Mouse (Mus musculus) lung, embryonic 16.5 days (tissue): ENCODE measurements at regions not wholly inside any gene's neighbourhood (a gene's known extent, or its start where the extent isn't known, plus 50 kb on each side); places are given as distances from the start of the nearest gene placed in this dataset.

Experiments
- ATAC-seq: fragments of 200-750 bp; cut with Nextera tagmentation; 2 replicates; pipeline ENCODE4 v1.8.0; 2017; ENCODE audit warnings: low read depth, mild to moderate bottlenecking, moderate library complexity
- H3K27ac ChIP-seq: fragments of 300-500 bp; sonication (generic); 2 replicates; pipeline ENCODE4 v1.5.1; 2014; ENCODE audit warnings: mild to moderate bottlenecking, control low read depth, low read length
- H3K27me3 ChIP-seq: fragments of 300-500 bp; sonication (generic); 2 replicates; pipeline ENCODE4 v1.6.1; 2014; ENCODE audit warnings: low read depth, low read length, mixed read lengths; ENCODE audit not compliant: control insufficient read depth, insufficient read depth
- H3K36me3 ChIP-seq: fragments of 300-500 bp; sonication (generic); 2 replicates; pipeline ENCODE4 v1.6.1; 2014; ENCODE audit warnings: low read length; ENCODE audit not compliant: control insufficient read depth, insufficient read depth
- H3K4me1 ChIP-seq: fragments of 300-500 bp; sonication (generic); replicated peaks from 2 replicates; pipeline ENCODE4 v1.6.1; 2014; ENCODE audit warnings: low read length, mixed read lengths; ENCODE audit not compliant: control insufficient read depth, insufficient read depth
- H3K4me2 ChIP-seq: fragments of 300-500 bp; sonication (generic); 2 replicates; pipeline ENCODE4 v1.6.1; 2014; ENCODE audit warnings: low read depth, low read length, control low read depth
- H3K4me3 ChIP-seq: fragments of 300-500 bp; sonication (generic); 2 replicates; pipeline ENCODE4 v1.5.1; 2014; ENCODE audit warnings: mild to moderate bottlenecking, low read length, control low read depth
- H3K9ac ChIP-seq: fragments of 300-500 bp; sonication (generic); 2 replicates; pipeline ENCODE4 v1.6.1; 2014; ENCODE audit warnings: low read length, control low read depth
- H3K9me3 ChIP-seq: fragments of 300-500 bp; sonication (generic); 2 replicates; pipeline ENCODE4 v1.6.1; 2016; ENCODE audit warnings: low read length; ENCODE audit not compliant: control insufficient read depth
- WGBS: fragments of 180-500 bp; shearing (Covaris S2); extraction: QIAGEN DNeasy Blood & Tissue Kit; methylation state at CpG from one replicate; pipeline ENCODE4 v1.1.7; 2014; 5-methylcytosine and 5-hydroxymethylcytosine counted together

DNA sequence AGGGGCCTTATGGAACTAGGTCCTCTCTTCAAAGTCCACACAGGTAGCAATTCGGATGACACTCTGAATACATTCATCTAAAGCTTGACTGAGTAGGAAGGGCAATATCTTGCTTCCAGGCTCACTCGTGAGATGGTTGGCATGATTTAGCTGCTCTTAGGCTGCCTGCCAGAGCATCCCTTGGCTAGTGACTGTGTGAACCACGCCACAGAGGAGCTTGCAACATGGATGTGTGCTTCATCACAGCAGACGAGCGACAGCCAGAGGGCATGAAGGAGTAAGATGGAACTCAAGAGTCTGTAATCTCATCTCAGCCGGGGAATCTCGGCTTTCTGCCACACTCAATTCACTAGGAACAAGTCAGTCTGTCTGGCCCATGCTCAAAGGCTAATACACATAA is 127.3 kb downstream of the CK137956 start:
- no peaks in the 10 kb centered on the region for H3K36me3 ChIP-seq
- no peak overlapping the region for H3K4me2 ChIP-seq
- no peak overlapping the region for H3K9ac ChIP-seq
- 63% methylated on average over 7 of the region's 7 CpGs for WGBS
- H3K27me3 ChIP-seq: no peaks in the 10 kb centered on the region
- no peak overlapping the region for H3K27ac ChIP-seq
- H3K9me3 ChIP-seq: no peaks in the 10 kb centered on the region
- H3K4me1 ChIP-seq: no peaks in the 10 kb centered on the region
- no peak overlapping the region for H3K4me3 ChIP-seq
- ATAC-seq: no peak

DNA sequence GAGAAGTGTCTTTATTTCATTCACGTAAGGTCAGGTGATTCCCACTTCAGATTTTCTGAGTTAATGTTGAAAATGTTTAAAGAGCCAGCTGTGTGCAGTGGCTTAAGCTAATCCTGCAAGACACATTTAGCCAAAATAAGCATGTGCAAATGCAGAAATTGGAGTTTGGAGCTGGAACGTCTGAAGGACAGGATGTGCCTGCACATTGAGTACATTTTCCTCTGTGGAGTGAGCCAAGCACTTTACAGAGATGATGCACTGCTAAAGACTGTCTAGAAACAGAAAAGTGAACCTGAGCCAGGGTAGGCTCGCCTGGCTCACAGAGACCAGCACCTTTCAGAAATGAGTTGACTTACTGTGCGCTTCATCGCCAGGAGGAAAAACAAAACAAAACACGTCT is 137.1 kb downstream of the CK137956 start:
- Histone ChIP-seq H3K36me3 (no peaks in the 10 kb centered on the region), H3K4me3 (no peak overlapping the region), H3K27ac (no peak overlapping the region), H3K4me2 (no peak overlapping the region), H3K4me1 (no peaks in the 10 kb centered on the region), H3K27me3 (no peaks in the 10 kb centered on the region), H3K9me3 (no peaks in the 10 kb centered on the region), H3K9ac (no peak overlapping the region)
- no peak for ATAC-seq
- 66% methylated on average over 6 of the region's 6 CpGs for WGBS

GRCm38 (mm10) chr4:127826988-127827387 is 143.8 kb downstream of the CK137956 start:
- Histone ChIP-seq H3K4me1 (no peaks in the 10 kb centered on the region), H3K4me3 (no peak overlapping the region), H3K4me2 (no peak overlapping the region), H3K27me3 (no peaks in the 10 kb centered on the region), H3K9ac (no peak overlapping the region), H3K36me3 (no peaks in the 10 kb centered on the region), H3K9me3 (no peaks in the 10 kb centered on the region), H3K27ac (no peak overlapping the region)
- ATAC-seq: no peak
- 75% methylated on average over 8 of the region's 8 CpGs for WGBS

- ATAC-seq: no peak
- Histone ChIP-seq H3K4me2 (no peak overlapping the region), H3K4me1 (no peaks in the 10 kb centered on the region), H3K27me3 (no peaks in the 10 kb centered on the region), H3K4me3 (no peak overlapping the region), H3K9ac (no peak overlapping the region), H3K36me3 (no peaks in the 10 kb centered on the region), H3K9me3 (peaks cover 3% of the 10 kb centered on the region), H3K27ac (no peak overlapping the region)
- WGBS: 75% methylated on average over 8 of the region's 8 CpGs
Observed at GRCm38 (mm10) chr4:127819501-127819900, 151.2 kb downstream of the CK137956 start.

DNA sequence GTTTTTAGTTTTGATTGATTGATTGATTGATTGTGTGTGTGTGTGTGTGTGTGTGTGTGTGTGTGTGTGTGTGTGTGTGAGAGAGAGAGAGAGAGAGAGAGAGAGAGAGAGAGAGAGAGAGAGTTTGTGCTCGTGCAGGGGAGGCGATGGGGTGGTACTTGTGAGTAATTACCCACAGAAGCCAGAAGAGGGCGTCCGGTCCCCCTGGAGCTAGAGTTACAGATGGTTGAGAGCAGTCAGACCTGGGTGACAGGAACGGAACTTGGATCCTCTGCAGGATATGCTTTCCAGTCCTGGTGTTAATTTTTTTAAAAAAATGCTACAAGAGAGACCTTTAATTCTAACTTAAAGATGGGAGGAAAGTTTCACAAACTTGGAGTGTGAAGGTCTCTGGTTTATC is 151.7 kb downstream of the CK137956 start:
- no peaks in the 10 kb centered on the region for H3K27me3 ChIP-seq
- H3K36me3 ChIP-seq: no peaks in the 10 kb centered on the region
- H3K4me2 ChIP-seq: no peak overlapping the region
- peaks cover 6% of the 10 kb centered on the region for H3K9me3 ChIP-seq
- H3K4me1 ChIP-seq: no peaks in the 10 kb centered on the region
- no peak overlapping the region for H3K4me3 ChIP-seq
- no peak overlapping the region for H3K27ac ChIP-seq
- H3K9ac ChIP-seq: no peak overlapping the region
- 72% methylated on average over 5 of the region's 5 CpGs for WGBS
- no peak for ATAC-seq

DNA sequence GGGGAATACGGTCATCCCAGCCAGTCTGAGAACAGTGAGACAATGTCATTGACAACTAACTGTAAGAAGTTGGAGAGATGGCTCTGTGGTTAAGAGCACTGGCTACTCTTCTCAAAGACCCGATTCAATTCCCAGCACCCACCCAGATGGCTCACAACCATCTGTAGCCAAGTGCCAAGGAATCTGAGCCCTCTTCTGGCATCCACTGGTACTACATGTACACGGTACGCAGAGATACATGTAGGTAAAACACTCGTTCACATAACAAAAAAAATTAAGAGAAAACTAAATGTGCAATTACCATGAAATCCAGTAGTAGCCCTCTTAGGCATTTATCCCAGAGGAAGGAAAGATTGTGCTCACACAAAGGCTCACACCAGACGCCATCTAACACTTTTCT is 156.1 kb downstream of the CK137956 start:
- Histone ChIP-seq H3K4me1 (no peaks in the 10 kb centered on the region), H3K27me3 (no peaks in the 10 kb centered on the region), H3K4me2 (no peak overlapping the region), H3K36me3 (no peaks in the 10 kb centered on the region), H3K27ac (no peak overlapping the region), H3K9ac (no peak overlapping the region), H3K9me3 (peaks cover 6% of the 10 kb centered on the region), H3K4me3 (no peak overlapping the region)
- WGBS: 89% methylated on average over 6 of the region's 6 CpGs
- no peak for ATAC-seq

DNA sequence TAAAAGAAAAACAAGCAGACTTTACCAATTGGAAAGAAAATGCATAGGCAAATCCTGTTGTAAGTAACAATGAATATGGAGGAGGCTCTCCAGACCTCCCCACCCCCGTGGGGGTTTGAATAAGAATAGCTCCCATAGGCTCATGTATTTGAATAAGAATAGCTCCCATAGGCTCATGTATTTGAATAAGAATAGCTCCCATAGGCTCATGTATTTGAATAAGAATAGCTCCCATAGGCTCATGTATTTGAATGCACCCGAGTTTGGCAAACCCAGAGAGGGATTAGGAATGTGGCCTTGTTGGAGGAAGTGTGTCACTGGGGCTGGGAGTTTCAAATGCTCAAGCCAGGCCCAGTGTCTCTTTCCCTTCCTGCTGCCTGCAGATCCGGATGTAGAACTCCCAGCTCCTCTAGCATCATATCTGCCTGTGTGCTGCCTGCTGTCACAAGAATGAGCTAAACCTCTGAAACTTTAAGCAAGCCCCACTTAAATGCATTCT is 158.7 kb downstream of the CK137956 start:
- Histone ChIP-seq H3K27ac (no peak overlapping the region), H3K27me3 (no peaks in the 10 kb centered on the region), H3K36me3 (no peaks in the 10 kb centered on the region), H3K9ac (no peak overlapping the region), H3K4me1 (no peaks in the 10 kb centered on the region), H3K4me2 (no peak overlapping the region), H3K9me3 (peaks cover 6% of the 10 kb centered on the region), H3K4me3 (no peak overlapping the region)
- WGBS: 77% methylated on average over 3 of the region's 3 CpGs
- no peak for ATAC-seq

DNA sequence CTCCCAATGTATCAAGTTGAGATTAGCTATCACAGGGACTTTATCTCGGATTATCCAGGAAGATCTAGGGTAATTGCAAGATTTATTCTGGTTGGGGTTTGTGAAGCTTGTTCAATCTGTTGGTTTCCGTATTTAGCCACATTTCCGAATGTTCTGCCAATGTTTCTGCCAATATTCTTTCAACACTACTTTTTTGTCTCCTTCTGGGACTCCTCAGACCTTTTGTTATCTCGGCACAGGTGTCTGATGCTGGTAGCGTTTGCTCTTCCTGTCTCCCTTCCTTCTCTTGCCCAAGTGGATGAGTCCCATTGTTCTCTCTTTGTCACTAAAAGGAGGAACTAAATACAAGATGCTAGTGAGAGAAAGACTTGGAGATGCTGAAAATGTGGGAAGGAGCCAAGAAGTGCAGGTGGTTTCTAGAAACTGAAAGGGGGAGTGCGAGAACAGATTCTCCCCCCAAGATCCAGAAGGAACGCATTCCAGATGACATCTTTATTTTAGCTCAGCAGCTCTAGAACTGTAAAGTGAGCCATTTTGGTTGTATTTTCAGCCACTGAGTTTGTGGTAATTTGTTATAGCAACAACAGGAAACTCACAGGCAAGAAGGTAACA is 159.7 kb downstream of the CK137956 start:
- Histone ChIP-seq H3K27me3 (no peaks in the 10 kb centered on the region), H3K9ac (no peak overlapping the region), H3K27ac (no peak overlapping the region), H3K4me1 (no peaks in the 10 kb centered on the region), H3K4me2 (no peak overlapping the region), H3K36me3 (no peaks in the 10 kb centered on the region), H3K4me3 (no peak overlapping the region), H3K9me3 (peaks cover 6% of the 10 kb centered on the region)
- ATAC-seq: no peak
- WGBS: 80% methylated on average over 7 of the region's 7 CpGs

- Histone ChIP-seq H3K27me3 (no peaks in the 10 kb centered on the region), H3K9me3 (no peaks in the 10 kb centered on the region), H3K36me3 (no peaks in the 10 kb centered on the region), H3K4me2 (no peak overlapping the region), H3K4me3 (no peak overlapping the region), H3K4me1 (no peaks in the 10 kb centered on the region), H3K9ac (no peak overlapping the region), H3K27ac (no peak overlapping the region)
- no peak for ATAC-seq
- 62% methylated on average over 6 of the region's 6 CpGs for WGBS
Observed at GRCm38 (mm10) chr4:127809006-127809405, 161.7 kb downstream of the CK137956 start.

- no peak for ATAC-seq
- Histone ChIP-seq H3K9me3 (no peaks in the 10 kb centered on the region), H3K27me3 (no peaks in the 10 kb centered on the region), H3K4me1 (no peaks in the 10 kb centered on the region), H3K9ac (no peak overlapping the region), H3K36me3 (no peaks in the 10 kb centered on the region), H3K27ac (no peak overlapping the region), H3K4me2 (no peak overlapping the region), H3K4me3 (no peak overlapping the region)
- WGBS: 80% methylated on average over 12 of the region's 12 CpGs
Observed at GRCm38 (mm10) chr4:127789206-127789605, 181.5 kb downstream of the CK137956 start.
